Mouse (Mus musculus): ENCODE measurements around the gene Tmem151b. TPM values are rescaled to one million over a fixed set of nuclear protein-coding genes. Genes with fewer than 3 reads are reported as not detected.
A peak's percentile ranks its signal among the peaks of the same experiment; 100 is the strongest.

The Tmem151b gene
- total and polyA plus RNA-seq, 2 experiments from 2014 or later, result 32.2 to 79.2 TPM

GRCm38 (mm10) chr17:45515204-45515726 is 34.2 kb downstream of the Tmem151b start:
- no peak overlapping the region for H3K27ac ChIP-seq (ENCODE audit: low read depth, low read length)
- H3K9ac ChIP-seq, result no peak overlapping the region
- no peaks in the 10 kb centered on the region for H3K4me1 ChIP-seq (ENCODE audit: insufficient read depth)
- H3K9me3 ChIP-seq (ENCODE audit: low read length), result no peaks in the 10 kb centered on the region
- TF ChIP-seq CTCF (IDR thresholded peaks at IDR 0.05; ENCODE audit: low read depth), result no peak
- no peaks in the 10 kb centered on the region for H3K27me3 ChIP-seq (ENCODE audit: insufficient read depth, low read length)
- no peak overlapping the region for H3K4me2 ChIP-seq (ENCODE audit: low read depth)
- H3K36me3 ChIP-seq (ENCODE audit: insufficient read depth), result peaks cover 11% of the 10 kb centered on the region
- ATAC-seq (no peak), DNase-seq (no peak)
- WGBS, result 46% methylated on average over 15 of the region's 15 CpGs
- no peak overlapping the region for H3K4me3 ChIP-seq (ENCODE audit: low read depth, low read length)

- Histone ChIP-seq H3K4me1 (ENCODE audit: insufficient read depth) (no peaks in the 10 kb centered on the region), H3K36me3 (ENCODE audit: insufficient read depth) (peaks cover 7% of the 10 kb centered on the region), H3K4me3 (ENCODE audit: low read depth, low read length) (no peak overlapping the region), H3K9ac (no peak overlapping the region), H3K27ac (ENCODE audit: low read depth, low read length) (no peak overlapping the region), H3K9me3 (ENCODE audit: low read length) (no peaks in the 10 kb centered on the region), H3K4me2 (ENCODE audit: low read depth) (no peak overlapping the region), H3K27me3 (ENCODE audit: insufficient read depth, low read length) (no peaks in the 10 kb centered on the region)
- DNase-seq, result no peak
- no peak for TF ChIP-seq CTCF (IDR thresholded peaks at IDR 0.05; ENCODE audit: low read depth)
- 93% methylated on average over 4 of the region's 4 CpGs for WGBS
- ATAC-seq, result no peak
Measured at GRCm38 (mm10) chr17:45511757-45512156, 37.7 kb downstream of the Tmem151b start.

- Histone ChIP-seq H3K36me3 (ENCODE audit: insufficient read depth) (peaks cover 7% of the 10 kb centered on the region), H3K9me3 (ENCODE audit: low read length) (no peaks in the 10 kb centered on the region), H3K4me1 (ENCODE audit: insufficient read depth) (no peaks in the 10 kb centered on the region), H3K4me3 (ENCODE audit: low read depth, low read length) (no peak overlapping the region), H3K27ac (ENCODE audit: low read depth, low read length) (no peak overlapping the region), H3K4me2 (ENCODE audit: low read depth) (no peak overlapping the region), H3K9ac (no peak overlapping the region), H3K27me3 (ENCODE audit: insufficient read depth, low read length) (no peaks in the 10 kb centered on the region)
- ATAC-seq, result no peak
- TF ChIP-seq CTCF (IDR thresholded peaks at IDR 0.05; ENCODE audit: low read depth), result no peak
- DNase-seq, result no peak
- 95% methylated on average over 4 of the region's 4 CpGs for WGBS
Measured at GRCm38 (mm10) chr17:45510871-45511270, 38.6 kb downstream of the Tmem151b start.

GRCm38 (mm10) chr17:45506700-45507189 is 42.7 kb downstream of the Tmem151b start, which contains the start of gene Aars2:
Aars2 (plus strand) TSS chr17:45506841.
- H3K4me1 ChIP-seq (ENCODE audit: insufficient read depth), result no peaks in the 10 kb centered on the region
- peak within 1 kb of the TSS; percentile 89 for H3K27ac ChIP-seq (ENCODE audit: low read depth, low read length)
- DNase-seq, result peak; percentile 98
- ATAC-seq, result peak; percentile 97
- no peaks in the 10 kb centered on the region for H3K27me3 ChIP-seq (ENCODE audit: insufficient read depth, low read length)
- no peaks in the 10 kb centered on the region for H3K9me3 ChIP-seq (ENCODE audit: low read length)
- TF ChIP-seq CTCF (IDR thresholded peaks at IDR 0.05; ENCODE audit: low read depth), result peak; percentile 90
- H3K4me3 ChIP-seq (ENCODE audit: low read depth, low read length), result peak within 1 kb of the TSS; percentile 61
- peaks cover 7% of the 10 kb centered on the region for H3K36me3 ChIP-seq (ENCODE audit: insufficient read depth)
- WGBS, result under 1% methylated on average over 42 of the region's 42 CpGs
- peak within 1 kb of the TSS; percentile 42 for H3K4me2 ChIP-seq (ENCODE audit: low read depth)
- H3K9ac ChIP-seq, result peak within 1 kb of the TSS; percentile 77

GRCm38 (mm10) chr17:45505941-45506465 is 43.5 kb downstream of the Tmem151b start:
- Histone ChIP-seq H3K9ac (no peak overlapping the region), H3K9me3 (ENCODE audit: low read length) (no peaks in the 10 kb centered on the region), H3K27ac (ENCODE audit: low read depth, low read length) (no peak overlapping the region), H3K4me2 (ENCODE audit: low read depth) (no peak overlapping the region), H3K4me3 (ENCODE audit: low read depth, low read length) (no peak overlapping the region), H3K4me1 (ENCODE audit: insufficient read depth) (no peaks in the 10 kb centered on the region), H3K27me3 (ENCODE audit: insufficient read depth, low read length) (no peaks in the 10 kb centered on the region), H3K36me3 (ENCODE audit: insufficient read depth) (peaks cover 7% of the 10 kb centered on the region)
- no peak for ATAC-seq
- no peak for TF ChIP-seq CTCF (IDR thresholded peaks at IDR 0.05; ENCODE audit: low read depth)
- no peak for DNase-seq
- 77% methylated on average over 6 of the region's 6 CpGs for WGBS

GRCm38 (mm10) chr17:45503301-45503973 is 46.0 kb downstream of the Tmem151b start:
- 56% methylated on average over 5 of the region's 5 CpGs for WGBS
- DNase-seq (no peak), ATAC-seq (no peak)
- no peaks in the 10 kb centered on the region for H3K27me3 ChIP-seq (ENCODE audit: insufficient read depth, low read length)
- no peak overlapping the region for H3K4me3 ChIP-seq (ENCODE audit: low read depth, low read length)
- H3K9me3 ChIP-seq (ENCODE audit: low read length), result no peaks in the 10 kb centered on the region
- no peak overlapping the region for H3K9ac ChIP-seq
- no peaks in the 10 kb centered on the region for H3K36me3 ChIP-seq (ENCODE audit: insufficient read depth)
- no peak overlapping the region for H3K27ac ChIP-seq (ENCODE audit: low read depth, low read length)
- H3K4me1 ChIP-seq (ENCODE audit: insufficient read depth), result no peaks in the 10 kb centered on the region
- no peak for TF ChIP-seq CTCF (IDR thresholded peaks at IDR 0.05; ENCODE audit: low read depth)
- no peak overlapping the region for H3K4me2 ChIP-seq (ENCODE audit: low read depth)

- Histone ChIP-seq H3K27ac (ENCODE audit: low read depth, low read length) (no peak overlapping the region), H3K4me2 (ENCODE audit: low read depth) (no peak overlapping the region), H3K36me3 (ENCODE audit: insufficient read depth) (no peaks in the 10 kb centered on the region), H3K9ac (no peak overlapping the region), H3K4me1 (ENCODE audit: insufficient read depth) (no peaks in the 10 kb centered on the region), H3K4me3 (ENCODE audit: low read depth, low read length) (no peak overlapping the region), H3K9me3 (ENCODE audit: low read length) (no peaks in the 10 kb centered on the region), H3K27me3 (ENCODE audit: insufficient read depth, low read length) (no peaks in the 10 kb centered on the region)
- no peak for TF ChIP-seq CTCF (IDR thresholded peaks at IDR 0.05; ENCODE audit: low read depth)
- DNase-seq, result no peak
- 57% methylated on average over 4 of the region's 4 CpGs for WGBS
- ATAC-seq, result no peak
Measured at GRCm38 (mm10) chr17:45502324-45502723, 47.2 kb downstream of the Tmem151b start.

Data from forebrain, postnatal 0 days (tissue).